ENCODE assay signal across 20 mouse cellular contexts in the genomic region with DNA sequence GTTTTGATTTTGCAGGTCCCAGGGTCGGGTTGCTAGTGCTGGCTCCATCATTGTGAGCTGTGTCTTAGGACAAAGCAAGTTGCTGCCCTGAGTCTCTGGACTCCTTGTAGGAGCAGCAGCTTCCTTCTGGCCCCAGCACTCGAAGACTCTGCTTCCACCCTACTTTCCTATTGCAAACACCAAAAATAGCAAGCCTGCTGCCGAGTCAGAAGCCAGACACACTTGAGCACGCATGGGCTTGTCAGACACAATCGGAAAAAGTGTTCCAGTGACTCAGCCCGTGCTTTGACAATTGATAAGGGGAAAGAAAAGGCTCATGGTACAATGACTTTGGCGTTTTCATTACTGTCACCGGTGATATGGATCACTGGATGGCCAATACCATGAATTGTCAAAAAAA. TPM values are rescaled to one million over a fixed set of nuclear protein-coding genes. Genes with fewer than 3 reads are reported as not detected.
"Had no signal": no experiment of that assay in that cellular context is flagged by ENCODE, and none has a peak within 500 bp of the region (broad histone marks: within the 10 kb centered on the region; RNA-seq: fewer than 3 reads in every experiment).

No protein-coding gene starts in this region.

- DNase-seq: kidney, adult 9 months; kidney, postnatal 36 days; layer of hippocampus, adult 9-11 months; layer of hippocampus, postnatal 36 days; lung, embryonic 14.5 days; lung, postnatal 10 days; lung, postnatal 4 days; right cerebral cortex, postnatal 4 days; spleen, adult 18-20 months; thymus, adult 18-20 months; thymus, postnatal 14 days had no signal

- H3K9me3 ChIP-seq: limb, embryonic 15.5 days; liver, embryonic 12.5 days; midbrain, embryonic 12.5 days had no signal

- H3K4me1 ChIP-seq: liver, embryonic 12.5 days had no signal

- H3K36me3 ChIP-seq: limb, embryonic 15.5 days; liver, embryonic 12.5 days had no signal

- H3K4me2 ChIP-seq: limb, embryonic 15.5 days; liver, embryonic 12.5 days; lung, embryonic 14.5 days; midbrain, embryonic 12.5 days had no signal

- H3K4me3 ChIP-seq: limb, embryonic 15.5 days; liver, embryonic 12.5 days; midbrain, embryonic 12.5 days had no signal

- H3K27ac ChIP-seq: kidney, postnatal 0 days; limb, embryonic 15.5 days; liver, embryonic 12.5 days; midbrain, embryonic 12.5 days had no signal

- H3K9ac ChIP-seq: limb, embryonic 15.5 days; liver, embryonic 12.5 days; lung, embryonic 14.5 days; midbrain, embryonic 12.5 days had no signal

- ATAC-seq: liver, embryonic 12.5 days; midbrain, embryonic 16.5 days had no signal

- H3K27me3 ChIP-seq: limb, embryonic 15.5 days; liver, embryonic 12.5 days; midbrain, embryonic 12.5 days had no signal

RNA-seq across cellular contexts. Expression of a gene that starts 36.9 kb away (rescaled TPM):
- total RNA-seq: layer of hippocampus, adult 18-20 months; layer of hippocampus, postnatal 36 days; megakaryocyte, adult 5-6 weeks had no signal
- polyA plus RNA-seq: kidney, postnatal 0 days; limb, embryonic 11.5 days; limb, embryonic 15.5 days; lung, embryonic 14.5 days; midbrain, embryonic 12.5 days; midbrain, embryonic 16.5 days; stomach, embryonic 14.5 days had no signal
